Mouse (Mus musculus): Measurements from ENCODE around the gene Klhl31.

- TF ChIP-seq CTCF (IDR thresholded peaks at IDR 0.05; ENCODE audit: insufficient read depth, low read depth, low read length): no peak
- TF ChIP-seq POLR2A (IDR thresholded peaks at IDR 0.05; ENCODE audit: insufficient read depth, low read depth, low read length): no peak
Measured at GRCm38 (mm10) chr9:77603965-77604509, 32.3 kb upstream of the Klhl31 start.
